Mouse (Mus musculus) gonadal fat pad, adult 2 months (tissue): Measurements from ENCODE around the gene Ifngr2. TPM values are rescaled to one million over a fixed set of nuclear protein-coding genes. Genes with fewer than 3 reads are reported as not detected.

Experiments used
- DNase-seq: peaks from one replicate; pipeline ENCODE4 v3.0.0-alpha.2; 2012; ENCODE audit warnings: low read depth
- polyA plus RNA-seq: library from polyadenylated mRNA; depleted of rRNA; stranded (reverse); fragments of >200 nt; gene quantifications from 2 replicates; pipeline ENCODE4 v1.2.3, GENCODE M21; 2012; rRNA removed

Gene Ifngr2
- polyA plus RNA-seq, 1 experiment: 39.0 TPM

- DNase-seq: no peak
These were observed 62.8 kb downstream of the Ifngr2 start for GRCm38 (mm10) chr16:91609501-91610245.

- DNase-seq: no peak
These were observed 64.4 kb downstream of the Ifngr2 start for GRCm38 (mm10) chr16:91611248-91611647.

GRCm38 (mm10) chr16:91612525-91612924 lies 65.7 kb downstream of the Ifngr2 start:
- no peak for DNase-seq

GRCm38 (mm10) chr16:91614552-91614951 lies 67.7 kb downstream of the Ifngr2 start:
- DNase-seq: no peak

Other genes with a start within 250 kb of the Ifngr2 start
- 72.4 and 81.7 TPM in 2 replicates for gene Ifnar2, start 174.3 kb upstream of the Ifngr2 start, polyA plus RNA-seq
- gene Gm21970, start 155.4 kb upstream of the Ifngr2 start, polyA plus RNA-seq: not detected in 2 replicates
- gene Il10rb, start 140.9 kb upstream of the Ifngr2 start, polyA plus RNA-seq: 45.8 and 55.7 TPM in 2 replicates
- 25.7 and 26.7 TPM in 2 replicates for gene Ifnar1, start 61.8 kb upstream of the Ifngr2 start, polyA plus RNA-seq
- gene Tmem50b, start 50.7 kb downstream of the Ifngr2 start, polyA plus RNA-seq: 81.1 and 81.7 TPM in 2 replicates
- gene Dnajc28, start 72.0 kb downstream of the Ifngr2 start, polyA plus RNA-seq: 1.5 and 2.0 TPM in 2 replicates
- gene Gart, start 99.9 kb downstream of the Ifngr2 start, polyA plus RNA-seq: 35.3 and 36.3 TPM in 2 replicates
- 110 and 115 TPM in 2 replicates for gene Son, start 100.4 kb downstream of the Ifngr2 start, polyA plus RNA-seq
- gene Donson, start 141.7 kb downstream of the Ifngr2 start, polyA plus RNA-seq: 3.6 and 3.8 TPM in 2 replicates
- 25.1 and 30.9 TPM in 2 replicates for gene Cryzl1, start 181.9 kb downstream of the Ifngr2 start, polyA plus RNA-seq
- gene Itsn1, start 182.2 kb downstream of the Ifngr2 start, polyA plus RNA-seq: 19.0 and 25.8 TPM in 2 replicates